Mouse (Mus musculus): Measurements from ENCODE around the gene Tmem19. TPM values are rescaled to one million over a fixed set of nuclear protein-coding genes. Genes with fewer than 3 reads are reported as not detected.

Tmem19 gene
- polyA plus RNA-seq, 1 experiment: 31.2 TPM

DNA sequence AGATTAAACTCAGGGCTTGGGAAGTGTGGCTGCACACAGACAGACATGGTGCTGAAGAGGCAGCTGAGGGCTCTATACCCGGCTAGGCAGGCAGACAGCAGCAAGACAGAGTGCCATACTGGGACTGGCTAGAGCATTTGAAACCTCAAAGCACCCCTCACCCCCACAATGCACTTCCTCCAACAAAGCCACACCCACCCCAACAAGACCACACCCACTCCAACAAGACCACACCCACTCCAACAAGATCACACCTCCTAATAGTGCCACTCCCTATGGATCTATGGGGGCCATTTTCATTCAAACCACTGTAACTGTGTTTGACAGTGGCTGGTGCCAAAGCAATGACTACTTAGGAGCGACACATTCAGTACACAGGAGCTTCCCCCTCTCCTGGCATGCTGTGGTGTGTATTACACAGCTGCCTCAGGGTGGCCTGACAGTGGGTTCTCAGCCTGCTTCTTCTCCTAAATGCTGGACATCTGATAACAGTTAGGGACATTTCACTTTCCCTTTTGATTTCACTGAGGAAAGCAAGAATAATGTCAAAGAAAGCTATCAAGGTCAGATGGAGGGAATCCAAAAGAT, 11.4 kb downstream of the Tmem19 start:
- TF ChIP-seq CTCF (IDR thresholded peaks at IDR 0.05; ENCODE audit: extremely low read depth, insufficient read depth, low read length) (no peak), POLR2A (IDR thresholded peaks at IDR 0.05; ENCODE audit: extremely low read depth, insufficient read depth, low read length) (no peak)
- Histone ChIP-seq H3K4me3 (ENCODE audit: insufficient read depth, low read length) (no peak overlapping the region), H3K4me1 (ENCODE audit: control insufficient read depth, insufficient read depth, low read length) (no peaks in the 10 kb centered on the region; the same call in 1 of the 2 replicates), H3K27ac (ENCODE audit: insufficient read depth, low read length) (no peak overlapping the region)

DNA sequence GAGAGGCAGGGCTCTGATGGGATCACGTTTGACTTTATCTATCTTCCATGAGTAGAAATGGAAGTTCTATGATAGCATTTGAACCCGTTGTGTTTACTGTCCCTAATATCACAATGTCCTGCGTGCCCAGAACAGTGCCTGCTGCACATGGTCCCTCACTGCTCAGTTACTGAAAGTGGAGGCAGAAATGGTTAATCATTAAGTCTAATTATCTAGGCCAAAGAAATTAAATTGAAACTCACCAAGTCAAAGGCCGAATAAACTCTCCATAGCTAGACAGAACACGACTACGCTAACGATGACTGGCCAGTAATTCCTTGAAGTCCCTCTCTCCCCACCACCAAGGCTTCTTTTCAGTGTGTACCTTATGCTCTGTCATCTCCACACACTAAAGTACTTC, 12.8 kb downstream of the Tmem19 start:
- Histone ChIP-seq H3K4me3 (ENCODE audit: insufficient read depth, low read length) (no peak overlapping the region), H3K27ac (ENCODE audit: insufficient read depth, low read length) (no peak overlapping the region), H3K4me1 (ENCODE audit: control insufficient read depth, insufficient read depth, low read length) (no peaks in the 10 kb centered on the region; the same call in 1 of the 2 replicates)
- TF ChIP-seq CTCF (IDR thresholded peaks at IDR 0.05; ENCODE audit: extremely low read depth, insufficient read depth, low read length) (no peak), POLR2A (IDR thresholded peaks at IDR 0.05; ENCODE audit: extremely low read depth, insufficient read depth, low read length) (no peak)

DNA sequence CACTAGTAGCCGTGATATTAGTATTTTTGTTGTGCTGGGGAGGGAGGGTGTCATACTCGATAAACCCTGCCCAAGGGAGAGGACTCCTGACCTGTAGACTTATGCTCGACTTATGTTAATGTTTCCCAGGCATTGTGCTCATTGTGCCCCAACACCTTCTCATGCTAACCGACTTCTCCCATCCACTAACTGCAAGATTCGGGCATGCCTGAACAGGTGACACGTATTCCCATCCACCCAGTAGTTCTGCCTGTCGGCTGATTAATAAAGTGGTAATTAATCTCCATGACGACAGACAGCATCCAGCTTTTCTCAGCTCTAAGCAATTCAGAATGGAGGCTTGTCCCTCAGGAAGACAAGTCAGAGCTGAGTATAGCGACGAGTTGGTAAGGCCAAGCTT, 13.3 kb downstream of the Tmem19 start:
- H3K27ac ChIP-seq (ENCODE audit: insufficient read depth, low read length): no peak overlapping the region
- TF ChIP-seq CTCF (IDR thresholded peaks at IDR 0.05; ENCODE audit: extremely low read depth, insufficient read depth, low read length) (no peak), POLR2A (IDR thresholded peaks at IDR 0.05; ENCODE audit: extremely low read depth, insufficient read depth, low read length) (no peak)
- H3K4me1 ChIP-seq (ENCODE audit: control insufficient read depth, insufficient read depth, low read length): no peaks in the 10 kb centered on the region; the same call in 1 of the 2 replicates
- H3K4me3 ChIP-seq (ENCODE audit: insufficient read depth, low read length): no peak overlapping the region

DNA sequence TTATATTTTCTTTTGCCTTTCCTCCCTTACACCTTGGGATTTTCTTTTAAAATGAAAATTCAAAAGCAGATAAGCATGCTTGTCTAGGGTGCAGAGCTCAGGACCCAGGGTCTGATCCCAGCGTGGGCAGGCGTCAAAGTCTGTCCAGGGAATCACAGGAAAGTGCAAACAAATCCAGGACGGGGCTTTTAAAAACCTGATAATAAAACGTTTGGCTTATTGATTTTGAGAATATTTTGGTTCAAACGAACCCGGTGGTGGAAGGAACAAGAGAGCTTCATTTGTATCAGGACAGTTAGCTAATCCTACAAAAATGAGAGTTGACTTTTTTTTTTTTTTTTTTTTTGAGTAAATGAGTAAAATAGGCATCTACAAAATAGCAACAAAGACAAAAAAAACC, 14.2 kb downstream of the Tmem19 start:
- TF ChIP-seq CTCF (IDR thresholded peaks at IDR 0.05; ENCODE audit: extremely low read depth, insufficient read depth, low read length) (no peak), POLR2A (IDR thresholded peaks at IDR 0.05; ENCODE audit: extremely low read depth, insufficient read depth, low read length) (no peak)
- Histone ChIP-seq H3K4me3 (ENCODE audit: insufficient read depth, low read length) (no peak overlapping the region), H3K4me1 (ENCODE audit: control insufficient read depth, insufficient read depth, low read length) (no peaks in the 10 kb centered on the region; the same call in 1 of the 2 replicates), H3K27ac (ENCODE audit: insufficient read depth, low read length) (no peak overlapping the region)

DNA sequence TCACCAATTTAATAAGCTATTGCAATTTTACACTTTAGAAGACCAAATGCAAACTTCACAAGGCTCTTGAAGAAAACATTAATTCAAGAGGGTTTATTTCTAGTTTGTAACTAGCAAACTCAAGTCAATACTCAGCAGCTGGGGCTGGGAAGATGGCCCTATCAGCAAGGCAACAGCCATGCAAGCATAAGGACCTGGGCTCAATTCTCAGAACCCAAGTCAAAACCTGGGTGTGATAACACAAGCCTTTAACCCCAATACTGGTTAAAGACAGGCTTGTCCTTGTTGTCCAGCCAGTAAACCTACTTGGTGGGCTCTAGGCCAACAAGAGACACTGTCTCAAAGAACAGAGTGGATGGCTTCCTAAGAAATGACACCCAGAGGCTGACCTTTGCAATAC, 15.9 kb downstream of the Tmem19 start:
- TF ChIP-seq POLR2A (IDR thresholded peaks at IDR 0.05; ENCODE audit: extremely low read depth, insufficient read depth, low read length): no peak
- no peak for TF ChIP-seq CTCF (IDR thresholded peaks at IDR 0.05; ENCODE audit: extremely low read depth, insufficient read depth, low read length)
- no peak overlapping the region for H3K4me3 ChIP-seq (ENCODE audit: insufficient read depth, low read length)
- no peaks in the 10 kb centered on the region; the same call in 1 of the 2 replicates for H3K4me1 ChIP-seq (ENCODE audit: control insufficient read depth, insufficient read depth, low read length)
- no peak overlapping the region for H3K27ac ChIP-seq (ENCODE audit: insufficient read depth, low read length)

DNA sequence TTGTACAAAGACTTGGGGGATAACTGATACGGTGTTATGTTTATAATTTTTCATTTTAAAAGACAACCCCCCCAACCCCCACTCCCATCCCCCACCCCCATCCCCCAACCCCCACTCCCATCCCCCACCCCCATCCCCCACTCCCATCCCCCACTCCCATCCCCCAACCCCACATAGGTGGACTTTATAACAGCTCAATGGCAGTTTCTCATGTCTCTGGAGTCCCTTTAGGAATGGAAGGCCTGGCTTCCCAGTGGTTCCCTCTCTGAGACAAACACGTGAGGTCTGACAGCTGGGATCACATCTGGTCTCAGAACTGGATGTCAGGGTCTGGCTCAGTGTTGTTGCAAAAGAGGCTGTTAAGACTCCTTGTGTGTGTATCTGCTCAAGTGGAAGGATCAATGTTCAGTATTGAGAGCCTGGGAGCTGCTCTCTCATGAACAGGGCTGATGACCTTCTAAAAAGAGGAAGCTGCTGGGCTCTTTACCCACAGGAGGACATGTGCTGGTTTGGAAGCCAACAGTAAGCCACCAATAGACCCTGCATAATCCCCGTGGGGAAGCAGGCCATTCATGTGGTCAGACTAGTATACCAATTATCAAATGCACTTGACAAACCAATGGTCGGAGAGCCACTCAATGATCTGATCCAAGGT, 19.4 kb downstream of the Tmem19 start:
- TF ChIP-seq POLR2A (IDR thresholded peaks at IDR 0.05; ENCODE audit: extremely low read depth, insufficient read depth, low read length) (no peak), CTCF (IDR thresholded peaks at IDR 0.05; ENCODE audit: extremely low read depth, insufficient read depth, low read length) (no peak)
- Histone ChIP-seq H3K4me1 (ENCODE audit: control insufficient read depth, insufficient read depth, low read length) (no peaks in the 10 kb centered on the region), H3K4me3 (ENCODE audit: insufficient read depth, low read length) (no peak overlapping the region), H3K27ac (ENCODE audit: insufficient read depth, low read length) (no peak overlapping the region)

DNA sequence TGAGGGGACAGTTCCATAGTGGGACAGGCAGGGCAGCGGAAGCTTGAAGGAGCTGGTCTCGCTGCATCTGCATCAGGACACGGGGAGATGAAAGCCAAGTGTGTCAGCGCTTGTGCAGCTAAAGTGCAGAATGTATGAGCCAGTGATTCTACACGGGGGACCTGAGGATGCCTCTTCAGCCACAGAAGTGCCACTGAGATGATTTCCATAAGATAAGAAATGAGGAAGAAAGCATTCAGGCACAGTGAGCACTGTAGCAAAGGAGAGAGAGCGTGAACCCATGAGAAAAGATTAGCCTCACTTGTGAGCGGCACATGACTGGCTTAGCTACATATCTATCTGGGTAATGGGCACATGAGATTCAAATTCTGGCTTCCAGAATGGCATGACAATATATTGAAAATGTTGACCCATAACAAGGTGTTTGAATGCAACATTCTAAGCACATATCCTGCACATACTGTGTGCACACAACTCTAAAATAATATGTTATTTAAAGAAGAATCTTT, 22.4 kb downstream of the Tmem19 start:
- no peak overlapping the region for H3K4me3 ChIP-seq (ENCODE audit: insufficient read depth, low read length)
- no peaks in the 10 kb centered on the region for H3K4me1 ChIP-seq (ENCODE audit: control insufficient read depth, insufficient read depth, low read length)
- TF ChIP-seq POLR2A (IDR thresholded peaks at IDR 0.05; ENCODE audit: extremely low read depth, insufficient read depth, low read length) (no peak), CTCF (IDR thresholded peaks at IDR 0.05; ENCODE audit: extremely low read depth, insufficient read depth, low read length) (no peak)
- no peak overlapping the region for H3K27ac ChIP-seq (ENCODE audit: insufficient read depth, low read length)

DNA sequence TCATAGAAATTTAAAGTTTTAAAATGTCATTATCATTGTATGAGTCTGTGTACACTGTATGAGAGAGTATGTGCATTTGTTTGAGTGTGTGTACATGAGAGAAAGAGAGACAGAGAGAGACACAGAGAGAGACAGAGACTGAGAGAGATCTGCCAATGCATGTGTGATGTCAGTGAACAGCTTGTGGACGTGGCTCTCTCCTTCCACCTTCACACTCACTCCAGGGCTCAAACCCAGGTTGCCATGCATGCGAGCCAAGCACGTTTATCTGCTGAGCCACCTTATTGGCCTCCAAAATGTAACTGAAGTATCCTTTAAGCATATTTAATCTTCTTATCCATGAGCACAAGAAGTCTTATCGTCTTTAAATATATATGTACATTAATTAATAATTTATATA, 25.4 kb downstream of the Tmem19 start:
- Histone ChIP-seq H3K27ac (ENCODE audit: insufficient read depth, low read length) (no peak overlapping the region), H3K4me1 (ENCODE audit: control insufficient read depth, insufficient read depth, low read length) (no peaks in the 10 kb centered on the region), H3K4me3 (ENCODE audit: insufficient read depth, low read length) (no peak overlapping the region)
- TF ChIP-seq CTCF (IDR thresholded peaks at IDR 0.05; ENCODE audit: extremely low read depth, insufficient read depth, low read length) (no peak), POLR2A (IDR thresholded peaks at IDR 0.05; ENCODE audit: extremely low read depth, insufficient read depth, low read length) (no peak)

DNA sequence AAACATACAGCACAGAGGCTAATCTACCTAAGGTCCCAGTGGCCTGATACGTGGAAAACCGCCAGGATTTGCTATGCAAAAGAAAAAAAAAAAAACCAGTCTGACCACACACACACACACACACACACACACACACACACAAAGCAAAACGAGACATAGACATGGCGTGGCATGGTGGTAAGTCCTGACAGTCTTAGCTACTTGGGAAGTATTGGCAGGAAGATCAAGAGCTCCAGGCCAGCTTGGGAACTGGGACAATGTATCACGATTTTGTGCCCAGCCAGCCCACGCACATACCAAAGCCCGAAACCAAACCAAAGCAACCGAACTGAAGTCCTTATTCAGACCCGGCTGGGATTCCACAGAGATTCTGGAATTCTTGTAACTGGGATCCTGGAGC, 28.8 kb downstream of the Tmem19 start:
- Histone ChIP-seq H3K27ac (ENCODE audit: insufficient read depth, low read length) (no peak overlapping the region), H3K4me3 (ENCODE audit: insufficient read depth, low read length) (no peak overlapping the region), H3K4me1 (ENCODE audit: control insufficient read depth, insufficient read depth, low read length) (no peaks in the 10 kb centered on the region)
- no peak for TF ChIP-seq CTCF (IDR thresholded peaks at IDR 0.05; ENCODE audit: extremely low read depth, insufficient read depth, low read length)
- no peak for TF ChIP-seq POLR2A (IDR thresholded peaks at IDR 0.05; ENCODE audit: extremely low read depth, insufficient read depth, low read length)

DNA sequence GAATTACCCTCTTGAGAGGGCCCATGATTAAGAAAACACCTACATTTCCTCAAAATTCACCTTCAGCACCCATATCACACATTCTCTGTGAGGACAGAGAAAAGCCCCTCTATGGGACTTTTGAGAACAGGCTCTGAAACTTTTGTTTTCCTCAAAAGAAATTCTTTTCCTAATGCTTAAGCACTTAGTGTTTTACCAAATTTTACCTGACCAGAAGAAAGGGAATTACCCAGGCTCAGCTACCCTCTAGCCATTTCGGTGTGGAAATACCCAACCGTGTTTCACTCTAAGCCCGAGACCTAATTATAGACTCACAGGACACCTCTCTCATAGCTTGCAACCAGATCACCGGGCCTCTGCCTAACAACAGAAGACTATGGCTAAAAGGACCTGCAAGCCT, 29.3 kb downstream of the Tmem19 start:
- Histone ChIP-seq H3K4me3 (ENCODE audit: insufficient read depth, low read length) (no peak overlapping the region), H3K4me1 (ENCODE audit: control insufficient read depth, insufficient read depth, low read length) (no peaks in the 10 kb centered on the region), H3K27ac (ENCODE audit: insufficient read depth, low read length) (no peak overlapping the region)
- TF ChIP-seq POLR2A (IDR thresholded peaks at IDR 0.05; ENCODE audit: extremely low read depth, insufficient read depth, low read length): no peak
- no peak for TF ChIP-seq CTCF (IDR thresholded peaks at IDR 0.05; ENCODE audit: extremely low read depth, insufficient read depth, low read length)

Data from cortical plate, adult 2 months (tissue).